Mouse (Mus musculus) mouse embryonic stem cell (cell line): ENCODE results near the gene Plekha7.
"Not testable (repeated sequence)": the region's sequence is repeated elsewhere in the genome, so short reads cannot be mapped to it uniquely, and the experiment has no call there.

Source experiments
- in situ Hi-C, 2 experiments: fragments of 300-500 bp; cut with MboI; formaldehyde crosslinking; loops; 1 replicate in 1 of 2; 3 replicates in 1 of 2; pipeline ENCODE4 v1.14.3; 2019 to 2020; ENCODE audit warnings: low sequenced_read_pairs in 2 of 2, low pct_unique_long_range_greater_than_20kb in 1 of 2, mixed read lengths in 1 of 2; ENCODE audit not compliant: unreplicated experiment in 1 of 2

Gene Plekha7

DNA sequence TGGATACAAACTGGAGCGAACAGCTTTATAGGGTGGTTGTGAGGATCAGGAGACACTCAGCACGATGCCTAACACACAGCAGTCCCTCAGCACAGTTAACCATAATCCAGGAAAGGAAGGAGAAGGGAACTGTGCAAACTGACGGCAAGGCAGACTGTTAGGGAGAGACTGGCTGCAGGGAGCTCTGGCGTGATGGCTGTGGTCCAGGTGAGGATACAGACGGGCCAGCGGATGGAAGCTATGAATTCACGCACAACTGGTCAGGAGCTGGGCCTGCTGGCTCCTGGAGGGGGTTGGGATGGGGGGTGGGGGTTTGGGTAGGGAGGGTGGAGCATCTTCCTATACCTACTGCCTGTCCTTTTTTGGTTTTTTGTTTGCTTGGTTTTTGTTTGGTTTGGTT lies 182.5 kb downstream of the Plekha7 start:
- in situ Hi-C loops = no loop called here

DNA sequence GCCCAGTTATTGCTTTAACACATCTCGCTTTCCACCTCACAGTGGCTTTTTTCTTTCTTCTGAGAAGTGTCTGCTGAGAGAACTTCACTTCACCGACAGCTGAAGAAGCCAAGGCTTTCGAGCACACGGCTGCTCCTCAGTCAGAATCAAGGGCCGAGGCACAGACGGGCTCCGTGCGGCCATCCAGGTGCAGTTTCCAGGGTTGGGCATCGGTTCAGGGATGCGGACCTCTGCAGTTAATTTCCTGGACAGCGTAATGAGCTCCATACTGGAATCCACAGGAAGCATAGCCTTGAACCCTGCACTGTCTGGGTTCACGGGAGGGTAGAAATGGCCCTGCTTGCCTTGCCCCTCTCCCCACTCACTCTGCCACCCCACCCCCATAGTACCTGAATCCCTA lies 184.1 kb downstream of the Plekha7 start:
- in situ Hi-C loops = no loop called here

GRCm38 (mm10) chr7:116123597-116123985 lies 184.6 kb downstream of the Plekha7 start:
- in situ Hi-C loops = no loop called here

DNA sequence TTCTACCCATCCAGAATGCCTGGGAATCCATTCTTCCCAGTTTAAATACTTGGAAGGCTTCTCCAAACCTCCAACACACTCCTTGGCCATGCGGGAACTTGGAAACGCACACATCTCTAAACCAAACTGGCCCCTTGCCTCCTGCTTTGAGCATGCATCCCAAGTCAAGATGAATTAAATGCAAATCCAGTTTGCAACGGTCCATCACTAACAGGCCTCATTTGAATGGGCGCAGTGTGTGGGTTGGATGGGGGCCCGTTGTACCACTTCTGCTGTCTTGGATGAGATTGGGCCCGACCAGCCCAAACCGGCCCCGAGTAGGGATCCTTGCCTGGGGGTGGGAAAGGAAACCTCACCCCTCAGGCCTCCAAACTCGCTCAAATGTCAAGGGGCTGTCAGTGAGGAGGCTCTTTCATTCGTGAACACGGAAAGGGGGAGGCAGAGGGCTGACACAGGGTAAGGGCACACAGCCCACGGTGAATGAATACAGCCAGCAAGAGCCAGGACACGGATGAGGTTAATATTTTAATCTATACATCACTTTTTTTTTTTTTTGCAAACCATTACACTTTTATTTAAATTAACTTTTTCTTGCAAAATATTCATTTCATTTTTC lies 185.1 kb downstream of the Plekha7 start:
- in situ Hi-C loops = no loop called here

DNA sequence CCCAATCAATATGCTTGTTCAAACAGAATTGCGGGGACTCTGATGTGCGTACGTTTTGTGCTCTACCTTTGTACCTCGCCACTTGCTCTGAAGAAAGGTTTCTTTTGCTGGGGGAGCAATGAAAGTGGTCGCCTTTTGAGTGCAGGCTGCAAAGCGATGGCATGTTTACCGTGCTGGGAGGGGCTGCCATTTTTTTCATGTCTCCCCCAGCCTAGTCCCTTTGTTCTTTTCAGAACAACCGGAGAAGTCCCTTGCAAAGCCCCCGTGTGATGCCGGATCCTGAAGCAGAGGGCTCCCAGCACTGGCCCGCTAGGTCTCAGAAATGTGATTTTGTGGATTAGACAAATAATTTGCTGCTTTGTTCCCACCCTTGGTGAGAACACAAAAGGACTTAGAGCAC lies 187.0 kb downstream of the Plekha7 start:
- in situ Hi-C loops = no loop called here

- in situ Hi-C loops = no loop called here
Observed at GRCm38 (mm10) chr7:116120737-116121136, 187.4 kb downstream of the Plekha7 start.

GRCm38 (mm10) chr7:116119306-116119857 lies 188.8 kb downstream of the Plekha7 start:
- in situ Hi-C loops = loop anchor here in 1 of 2 experiments (10.0 kb wide), 1 partner anchor 55 kb away; no protein-coding TSS in a partner anchor

- in situ Hi-C loops = loop anchor here in 1 of 2 experiments (10.0 kb wide), 1 partner anchor 51 kb away; no protein-coding TSS in a partner anchor
Observed at GRCm38 (mm10) chr7:116115991-116116390, 192.2 kb downstream of the Plekha7 start.

DNA sequence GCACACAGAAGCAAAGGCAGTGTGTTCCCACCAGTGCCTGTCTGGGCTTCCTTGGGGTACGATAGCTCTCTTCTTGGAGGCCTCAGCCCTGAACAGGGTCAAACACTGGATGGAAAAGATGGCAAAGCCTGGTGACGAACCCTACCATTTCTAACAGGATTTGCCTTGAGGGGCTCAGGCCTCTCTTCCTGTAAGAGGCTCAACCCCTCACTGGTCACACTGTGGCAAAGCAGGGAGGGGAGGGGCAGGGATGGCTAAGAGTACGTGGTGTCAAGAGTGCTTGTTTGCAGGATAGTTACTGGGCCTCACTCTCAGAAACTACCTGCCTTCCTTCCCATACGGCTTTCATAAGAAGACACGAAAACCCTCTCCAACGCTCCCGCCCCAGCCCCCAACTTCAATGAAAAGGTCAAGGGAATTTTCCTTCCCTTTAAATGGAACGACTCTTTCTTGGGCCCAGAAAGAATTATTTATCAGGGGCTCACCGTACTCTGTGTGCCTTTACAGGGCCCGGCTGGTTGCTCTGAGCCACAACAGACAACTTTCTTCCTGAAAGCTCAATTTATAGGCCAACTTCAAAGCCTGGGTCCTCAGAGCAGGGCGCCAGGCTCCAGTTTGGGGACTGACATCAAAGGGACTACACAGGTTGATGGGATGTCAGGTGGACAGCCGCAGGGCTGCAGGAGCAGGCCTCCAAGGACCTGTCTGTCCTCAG lies 192.8 kb downstream of the Plekha7 start:
- in situ Hi-C loops = loop anchor here in 1 of 2 experiments (10.0 kb wide), 1 partner anchor 51 kb away; no protein-coding TSS in a partner anchor

- in situ Hi-C loops = loop anchor here in 1 of 2 experiments (10.0 kb wide), 1 partner anchor 47 kb away; no protein-coding TSS in a partner anchor
Observed at GRCm38 (mm10) chr7:116111546-116111945, 196.6 kb downstream of the Plekha7 start.

DNA sequence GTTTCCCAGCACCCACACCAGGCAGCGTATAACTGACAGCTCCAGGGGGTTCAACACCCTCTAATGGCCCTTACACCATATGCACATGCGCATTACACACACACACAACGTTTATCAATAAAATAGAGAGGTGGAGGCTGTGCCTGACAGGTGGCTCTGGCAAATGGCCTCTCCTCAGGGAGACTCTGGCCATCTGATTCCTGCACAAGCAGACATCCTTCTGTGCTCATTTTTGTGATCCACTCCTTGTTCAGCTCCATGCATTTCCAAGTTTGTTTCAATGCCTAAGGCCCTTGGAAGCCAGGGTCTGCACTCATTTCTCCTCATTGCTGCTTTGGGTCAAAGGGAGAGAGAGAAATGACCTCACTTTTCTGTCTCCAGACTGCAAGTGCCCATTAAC lies 197.5 kb downstream of the Plekha7 start:
- in situ Hi-C loops = loop anchor here in 1 of 2 experiments (10.0 kb wide), 1 partner anchor 46 kb away; no protein-coding TSS in a partner anchor

GRCm38 (mm10) chr7:116103091-116103490 lies 205.1 kb downstream of the Plekha7 start:
- in situ Hi-C loops = no loop called here

DNA sequence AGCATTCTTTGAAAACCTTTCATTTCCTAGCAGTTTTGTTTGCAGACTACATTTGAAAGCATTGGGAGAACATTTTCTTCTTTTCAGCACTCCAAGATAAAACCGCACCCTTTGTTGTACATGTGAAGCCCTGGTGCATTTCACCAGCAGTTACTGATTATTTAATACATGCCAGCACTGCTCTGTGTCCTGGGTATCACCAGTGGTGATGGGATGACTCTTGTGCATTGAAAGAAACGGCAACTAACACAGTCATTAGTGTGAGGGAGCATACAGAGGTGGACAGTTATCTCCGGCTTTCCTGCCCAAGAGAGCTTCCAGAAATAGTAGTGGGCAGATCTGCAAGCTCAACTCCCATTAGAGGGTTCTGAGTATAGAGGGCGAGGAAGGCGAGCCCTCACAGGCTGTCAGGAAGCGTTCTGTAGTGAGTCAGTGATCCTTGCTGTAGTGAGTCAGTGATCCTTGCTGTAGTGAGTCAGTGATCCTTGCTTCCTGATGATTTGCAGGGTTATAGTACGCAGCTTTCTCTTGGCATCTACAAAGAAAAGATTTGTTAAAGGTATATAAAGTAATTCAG lies 208.1 kb downstream of the Plekha7 start:
- in situ Hi-C loops = no loop called here

GRCm38 (mm10) chr7:116093466-116093850 lies 214.7 kb downstream of the Plekha7 start:
- in situ Hi-C loops = no loop called here

DNA sequence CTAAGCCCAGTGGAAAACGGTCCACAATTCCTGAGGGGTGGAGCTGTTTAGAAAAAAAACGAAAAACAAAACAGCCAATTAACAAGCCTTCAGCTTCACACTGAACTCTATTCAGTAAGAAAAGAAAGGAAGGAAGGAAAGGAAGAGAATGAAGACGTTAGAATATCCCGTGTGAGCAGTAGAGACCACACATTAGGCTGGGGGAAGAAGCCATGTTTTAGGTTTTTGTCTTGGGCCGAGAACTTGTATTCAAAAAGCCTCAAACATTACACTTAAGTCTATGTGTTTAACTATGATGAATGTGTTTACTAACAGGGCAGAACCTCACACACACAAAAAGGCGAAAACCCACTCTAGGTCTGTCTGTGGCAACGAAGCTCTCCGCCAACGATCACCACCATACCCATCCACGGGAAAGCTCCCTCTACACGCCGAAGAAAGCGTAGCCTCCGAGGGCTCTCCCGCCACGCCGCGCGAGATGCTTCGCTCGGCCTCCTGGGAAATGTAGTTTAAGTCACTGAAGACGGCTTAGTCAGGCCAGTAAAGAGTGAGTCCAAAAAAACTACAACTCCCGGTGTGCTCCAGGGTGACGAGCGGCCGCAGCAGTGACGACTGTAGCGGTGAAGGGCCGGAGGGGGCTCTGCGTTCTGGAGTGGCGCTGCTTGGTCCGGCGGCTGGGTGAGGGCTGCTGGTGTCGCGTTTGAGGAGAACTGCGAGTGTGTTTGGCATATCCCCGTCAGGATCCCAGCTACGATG lies 215.3 kb downstream of the Plekha7 start:
- in situ Hi-C loops = no loop called here

DNA sequence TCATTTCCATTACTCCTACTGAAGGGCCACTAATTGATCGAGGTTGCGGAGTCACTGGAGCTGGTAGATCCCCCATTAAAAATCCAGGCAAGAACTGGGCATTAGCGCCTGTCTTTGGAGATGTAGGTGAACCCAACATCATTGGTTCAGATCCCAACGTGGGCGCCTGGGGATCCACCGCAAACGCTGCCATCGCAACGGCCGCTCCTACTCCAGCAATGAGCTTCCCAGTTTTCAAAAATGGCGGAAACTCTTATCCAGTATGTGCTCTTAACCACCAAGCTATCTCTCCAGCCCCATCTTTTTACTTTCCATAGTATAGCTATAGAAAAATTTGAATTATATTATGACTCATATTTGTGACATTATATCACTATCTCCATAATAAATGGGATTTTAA lies 223.8 kb downstream of the Plekha7 start, which contains the start of gene Gm4353:
Gene Gm4353 (minus strand): TSS at position 270 of the 400 bp plus-strand sequence.
- in situ Hi-C loops = not testable (repeated sequence)
